Mouse (Mus musculus) activated CD4-positive, CD25-positive, alpha-beta regulatory T cell, adult 4 months (primary cell): Measurements from ENCODE around the gene Aym1. TPM values are rescaled to one million over a fixed set of nuclear protein-coding genes. Genes with fewer than 3 reads are reported as not detected.
"Not testable (repeated sequence)": the region's sequence is repeated elsewhere in the genome, so short reads cannot be mapped to it uniquely, and the experiment has no call there.

ENCODE experiments used
- ATAC-seq: one replicate; pipeline ENCODE4 v1.8.0; 2017
- polyA plus RNA-seq, 2 experiments: library from polyadenylated mRNA; unstranded; fragments of 100-300 nt; shearing (Covaris generic); gene quantifications; one replicate each; pipeline ENCODE4 v1.2.1; 2017

The Aym1 gene
- polyA plus RNA-seq = not detected

DNA sequence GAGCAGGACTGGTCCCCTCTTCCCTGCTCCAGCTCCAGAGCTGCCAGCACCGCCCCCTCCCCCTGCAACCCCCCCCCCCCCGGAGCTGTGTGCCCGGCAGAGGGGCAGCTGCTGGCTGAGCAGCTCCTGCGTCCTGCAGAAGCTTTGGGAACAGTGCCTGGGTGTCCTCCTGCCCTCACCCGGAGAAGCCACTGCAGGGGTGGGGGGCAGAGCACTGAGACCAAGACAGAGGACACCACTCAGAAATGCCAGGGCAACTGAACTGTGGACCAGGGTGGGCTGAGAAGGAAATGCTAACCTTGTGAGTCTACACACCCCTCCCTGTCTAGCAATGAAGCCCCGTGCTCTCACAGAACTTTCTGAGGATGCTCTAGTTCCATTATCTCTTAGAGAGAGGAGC, at the start of gene Aym1:
TSS of gene Aym1 (plus strand) at position 109 of the 400 bp plus-strand sequence.
- no peak for ATAC-seq

GRCm38 (mm10) chr5:113309491-113310376, 47.4 kb upstream of the Aym1 start:
- no peak for ATAC-seq

DNA sequence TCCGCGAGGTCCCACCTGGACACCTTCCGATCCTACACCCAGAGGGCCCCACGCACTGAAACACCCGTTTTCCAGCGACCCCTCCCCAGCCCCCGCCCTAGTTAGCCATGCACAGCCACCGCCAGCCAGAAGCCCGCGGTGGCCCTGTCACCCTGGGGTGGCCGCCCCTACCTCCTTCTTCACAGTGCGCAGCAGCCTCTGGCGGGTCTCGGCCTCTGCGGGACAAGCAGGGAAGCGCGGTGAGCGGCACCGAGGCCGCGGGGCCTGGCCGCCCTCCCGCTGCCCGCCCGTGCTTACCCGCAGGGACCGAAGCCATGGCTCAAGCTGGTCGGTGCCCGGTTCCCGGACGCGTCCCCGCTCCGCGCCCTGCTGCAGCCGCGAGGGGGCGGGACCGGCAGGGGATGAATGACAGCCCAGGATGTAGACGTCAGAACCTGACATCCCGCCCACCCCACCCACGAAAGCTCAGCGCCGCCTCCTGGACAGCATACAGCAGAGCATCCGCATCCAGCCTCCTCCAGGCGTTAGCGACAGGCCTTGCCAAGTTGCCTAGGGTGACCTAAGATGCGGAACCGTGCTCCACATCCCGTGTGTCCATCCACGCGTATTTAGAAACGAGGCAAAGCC, 46.6 kb upstream of the Aym1 start, which contains the start of gene Sgsm1:
TSS of gene Sgsm1 (minus strand) at position 410 of the 627 bp plus-strand sequence.
- no peak for ATAC-seq

DNA sequence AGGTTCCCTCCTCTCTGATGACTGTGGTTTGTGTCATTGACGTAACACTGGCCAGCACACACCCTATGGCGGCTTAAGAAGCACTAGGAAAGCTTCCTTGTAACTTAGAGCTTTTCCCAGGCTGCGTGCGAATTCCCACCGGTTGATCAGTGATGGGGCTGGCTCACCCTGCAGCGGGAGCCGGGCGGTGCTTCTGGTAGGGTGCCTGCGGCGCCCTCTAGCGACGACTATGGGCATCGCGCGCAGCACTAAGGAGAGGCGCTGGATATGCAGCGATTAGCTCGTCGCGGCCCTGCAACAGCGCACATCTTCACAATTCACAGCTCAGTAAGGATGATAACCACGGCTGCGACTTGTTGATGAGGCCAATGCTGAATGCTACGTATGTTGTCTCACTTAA, 43.1 kb upstream of the Aym1 start:
- no peak for ATAC-seq

DNA sequence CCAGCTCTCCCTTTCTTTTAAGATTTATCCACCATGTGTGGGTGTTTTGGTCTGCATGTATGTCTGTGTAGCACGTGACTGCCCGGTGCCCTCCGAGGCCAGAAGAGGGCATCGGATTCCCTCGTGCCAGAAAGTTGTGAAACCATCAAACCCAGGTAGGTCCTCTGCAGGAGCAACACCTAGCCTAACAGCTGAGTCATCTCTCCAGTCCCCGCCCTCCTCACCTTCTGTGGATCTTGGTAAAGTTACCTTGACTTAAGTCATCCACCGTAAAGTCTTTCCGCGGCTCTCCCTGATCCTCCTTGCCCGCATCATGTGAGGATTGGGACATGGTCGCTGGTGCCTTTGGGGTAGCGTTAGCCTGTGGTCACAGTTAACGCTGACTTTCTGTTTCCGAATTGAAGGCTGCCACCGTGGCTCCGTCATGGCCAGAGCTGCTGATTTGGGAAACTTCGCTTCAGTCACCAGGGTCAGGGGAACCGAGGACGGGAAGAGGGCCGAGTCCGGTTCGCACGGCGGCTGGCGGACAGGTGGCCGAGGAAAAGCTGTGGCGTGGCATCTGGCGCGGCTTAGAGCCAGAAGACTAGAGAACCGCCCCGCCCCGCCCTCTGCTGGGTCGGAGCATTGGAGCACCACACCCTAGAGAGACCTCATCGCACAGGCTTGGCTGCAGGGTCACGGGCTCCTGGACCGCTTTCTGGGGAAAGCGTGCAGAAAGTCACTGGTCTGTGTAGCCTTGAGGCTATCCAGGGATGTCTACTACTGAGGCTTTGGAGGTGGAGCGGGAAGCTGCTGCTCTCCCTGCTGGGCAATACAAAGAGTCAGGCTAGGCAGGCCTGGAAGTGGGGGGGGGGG, 33.1 kb upstream of the Aym1 start:
- no peak for ATAC-seq

- no peak for ATAC-seq
Measured at GRCm38 (mm10) chr5:113329463-113329862, 27.6 kb upstream of the Aym1 start.

DNA sequence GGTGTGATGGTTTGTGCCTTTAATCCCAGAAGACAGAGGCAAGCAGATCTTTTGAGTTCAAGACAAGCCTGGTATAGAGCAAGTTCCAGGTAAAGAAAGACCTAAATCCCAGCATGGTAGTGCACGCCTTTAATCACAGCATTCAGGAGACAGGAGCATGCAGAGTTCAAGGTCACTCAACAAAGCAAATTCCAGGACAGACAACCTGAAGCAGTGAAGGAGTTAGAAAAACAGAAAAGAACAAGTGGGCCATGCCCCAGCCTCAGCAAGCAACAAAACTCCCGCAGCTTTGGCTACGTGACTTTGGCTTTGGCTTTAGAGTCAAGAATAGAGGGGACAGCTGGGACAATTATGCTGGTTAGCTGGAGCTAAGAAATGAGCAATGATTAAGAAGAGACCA, 26.9 kb upstream of the Aym1 start:
- no peak for ATAC-seq

- ATAC-seq = no peak
Measured at GRCm38 (mm10) chr5:113332239-113332638, 24.9 kb upstream of the Aym1 start.

GRCm38 (mm10) chr5:113332899-113333298, 24.2 kb upstream of the Aym1 start:
- ATAC-seq = no peak

DNA sequence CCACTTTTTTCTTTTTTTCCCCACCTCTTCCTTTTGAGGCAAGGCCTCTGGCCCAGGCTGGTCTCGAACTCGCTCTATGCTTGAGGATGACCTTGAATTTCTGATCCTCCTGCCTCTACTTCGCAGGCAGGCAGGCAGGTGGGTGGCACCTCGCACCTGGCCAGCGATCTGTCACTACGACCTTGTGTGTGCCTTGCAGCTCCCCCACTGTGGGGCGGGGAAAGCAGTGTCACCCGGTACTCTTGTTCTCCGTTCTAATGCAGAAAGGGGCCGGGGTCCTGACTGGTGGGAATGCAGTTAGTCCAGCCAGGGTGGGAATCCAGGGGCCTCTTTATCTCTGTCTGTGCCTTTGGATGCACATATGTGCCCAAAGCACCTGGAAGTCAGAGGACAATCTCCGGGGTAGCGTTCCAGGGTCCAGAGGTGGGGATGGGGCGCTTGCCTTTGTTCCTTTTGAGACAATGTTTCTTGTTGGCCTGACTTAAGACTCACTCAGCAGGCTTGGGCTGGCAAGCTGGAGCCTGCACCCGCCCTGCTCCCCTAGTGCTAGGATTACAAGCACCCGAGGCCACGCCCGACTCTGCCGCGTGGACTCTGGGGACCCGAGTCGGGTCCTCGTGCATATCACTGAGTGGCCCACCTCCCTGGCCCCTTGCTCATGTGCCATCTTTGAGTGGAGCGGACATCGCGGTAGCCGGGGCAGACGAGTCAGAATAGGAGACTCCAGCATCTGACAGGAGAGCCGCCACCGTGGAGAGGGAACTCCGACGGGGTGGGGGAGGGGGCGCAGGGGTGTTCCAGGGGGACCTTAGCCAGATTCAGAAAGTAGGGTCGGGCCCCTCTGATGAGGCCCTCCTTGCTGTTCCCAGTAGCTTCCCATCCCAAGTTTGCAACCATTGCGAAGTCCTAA, 22.2 kb upstream of the Aym1 start:
- no peak for ATAC-seq

- ATAC-seq = no peak
Measured at GRCm38 (mm10) chr5:113335732-113336131, 21.4 kb upstream of the Aym1 start.

- ATAC-seq = no peak
Measured at GRCm38 (mm10) chr5:113336281-113336680, 20.8 kb upstream of the Aym1 start.

- no peak for ATAC-seq
Measured at GRCm38 (mm10) chr5:113344635-113345386, 12.3 kb upstream of the Aym1 start.

- ATAC-seq = no peak
Measured at GRCm38 (mm10) chr5:113345781-113346180, 11.3 kb upstream of the Aym1 start.

GRCm38 (mm10) chr5:113346651-113347050, 10.4 kb upstream of the Aym1 start:
- ATAC-seq = not testable (repeated sequence)

DNA sequence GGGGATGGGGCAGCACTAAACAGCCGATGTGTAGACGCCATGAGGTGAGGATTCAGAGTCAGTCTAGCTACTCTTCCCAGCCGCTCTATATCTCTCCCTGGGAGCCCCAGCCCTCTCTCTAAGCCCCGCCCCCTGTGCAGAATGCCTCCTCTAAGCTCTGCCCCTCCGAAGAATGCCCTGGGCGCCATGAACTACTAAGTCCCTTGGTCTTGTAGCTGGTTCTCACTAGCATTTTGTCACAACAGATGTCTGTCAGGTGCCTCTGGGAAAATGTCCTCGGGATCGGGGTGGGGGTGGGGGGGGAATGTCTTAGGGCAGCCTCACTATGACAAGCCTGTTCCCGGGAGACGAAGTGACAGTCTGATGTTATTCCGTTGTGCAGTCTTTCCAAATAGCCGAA, 9.5 kb upstream of the Aym1 start:
- ATAC-seq = no peak

DNA sequence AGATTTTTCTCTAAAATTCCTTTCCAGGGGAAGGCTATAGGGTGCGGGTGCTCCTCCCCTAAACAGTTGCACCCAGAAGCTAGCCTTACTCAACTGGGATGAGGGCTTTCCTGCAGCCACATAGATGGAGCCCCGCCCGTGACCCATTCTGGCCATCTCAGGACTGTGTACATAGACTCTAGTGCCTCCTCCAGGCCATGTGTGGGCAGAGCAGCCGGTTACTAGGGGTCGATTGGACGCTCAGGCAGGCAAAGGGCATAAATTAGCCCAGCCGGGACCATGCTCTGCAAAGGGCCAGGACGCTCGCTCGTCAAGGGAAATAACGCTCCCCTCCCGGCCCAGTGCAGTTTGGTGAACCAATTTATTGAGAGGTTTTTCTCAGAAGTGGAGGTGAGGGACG, 8.5 kb upstream of the Aym1 start:
- ATAC-seq = no peak

- no peak for ATAC-seq
Measured at GRCm38 (mm10) chr5:113349226-113349625, 7.9 kb upstream of the Aym1 start.

DNA sequence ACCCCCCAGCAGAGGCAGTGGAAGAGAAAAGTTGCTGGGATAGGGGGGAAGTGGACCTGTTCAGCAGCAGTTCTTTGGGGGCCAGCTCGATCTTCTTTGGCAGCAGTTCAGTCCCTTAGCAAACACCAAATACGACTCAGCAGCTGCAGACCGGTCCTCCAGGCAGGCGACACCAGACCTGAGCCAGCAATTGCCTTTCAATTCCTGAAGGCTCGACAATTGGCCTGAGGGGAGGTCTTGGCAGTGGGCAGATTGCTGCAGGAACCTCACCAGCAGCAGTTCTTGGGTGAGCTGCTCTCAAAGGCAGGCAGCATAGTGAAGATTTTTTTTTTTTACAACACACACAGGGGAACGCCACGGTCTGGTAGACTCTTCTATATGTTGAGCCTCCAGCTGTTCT, 7.3 kb upstream of the Aym1 start:
- ATAC-seq = no peak

GRCm38 (mm10) chr5:113351768-113352167, 5.3 kb upstream of the Aym1 start:
- ATAC-seq = no peak

- ATAC-seq = no peak
Measured at GRCm38 (mm10) chr5:113352636-113353035, 4.5 kb upstream of the Aym1 start.
